Mouse (Mus musculus) forelimb bud, embryonic 11.5 days (tissue): ENCODE results near the gene Anks1b.

Experiments
- DNase-seq: peaks from one replicate; pipeline ENCODE4 v3.0.0-alpha.2; 2012; ENCODE audit warnings: low read depth, low spot score

Anks1b gene

GRCm38 (mm10) chr10:89873146-89873950 lies at the start of gene Anks1b:
Gene Anks1b, plus strand, starts transcription at chr10:89873509.
- peak; percentile 21 for DNase-seq

GRCm38 (mm10) chr10:89823906-89824305 lies 49.4 kb upstream of the Anks1b start:
- DNase-seq: peak; percentile 8

- DNase-seq: no peak
Measured at GRCm38 (mm10) chr10:89826896-89827295, 46.4 kb upstream of the Anks1b start.

- DNase-seq: no peak
Measured at GRCm38 (mm10) chr10:89832334-89832733, 41.0 kb upstream of the Anks1b start.

- no peak for DNase-seq
Measured at GRCm38 (mm10) chr10:89833166-89833565, 40.1 kb upstream of the Anks1b start.

- DNase-seq: no peak
Measured at GRCm38 (mm10) chr10:89837476-89837875, 35.8 kb upstream of the Anks1b start.

- DNase-seq: no peak
Measured at GRCm38 (mm10) chr10:89838834-89839233, 34.5 kb upstream of the Anks1b start.

- DNase-seq: no peak
Measured at GRCm38 (mm10) chr10:89850951-89851350, 22.4 kb upstream of the Anks1b start.

GRCm38 (mm10) chr10:89855251-89855875 lies 17.9 kb upstream of the Anks1b start:
- DNase-seq: peak; percentile 24

- no peak for DNase-seq
Measured at GRCm38 (mm10) chr10:89856286-89856685, 17.0 kb upstream of the Anks1b start.

GRCm38 (mm10) chr10:89868211-89868610 lies 5.1 kb upstream of the Anks1b start:
- DNase-seq: no peak

GRCm38 (mm10) chr10:89868836-89869235 lies 4.5 kb upstream of the Anks1b start:
- no peak for DNase-seq

- DNase-seq: peak; percentile 48
Measured at GRCm38 (mm10) chr10:89872501-89873145, 686 bp upstream of the Anks1b start.

- DNase-seq: peak; percentile 6
Measured at GRCm38 (mm10) chr10:89874036-89874435, 727 bp downstream of the Anks1b start.

GRCm38 (mm10) chr10:89883561-89883960 lies 10.3 kb downstream of the Anks1b start:
- DNase-seq: no peak

- no peak for DNase-seq
Measured at GRCm38 (mm10) chr10:89902720-89903337, 29.5 kb downstream of the Anks1b start.

- DNase-seq: no peak
Measured at GRCm38 (mm10) chr10:89911889-89912288, 38.6 kb downstream of the Anks1b start.

GRCm38 (mm10) chr10:89913174-89913573 lies 39.9 kb downstream of the Anks1b start:
- DNase-seq: no peak

GRCm38 (mm10) chr10:89917141-89917540 lies 43.8 kb downstream of the Anks1b start:
- no peak for DNase-seq

- DNase-seq: no peak
Measured at GRCm38 (mm10) chr10:89921965-89922364, 48.7 kb downstream of the Anks1b start.

- no peak for DNase-seq
Measured at GRCm38 (mm10) chr10:89942180-89942579, 68.9 kb downstream of the Anks1b start.
